Mouse (Mus musculus) heart, postnatal 14 days (tissue): ENCODE results near the gene Abcg1. TPM values are rescaled to one million over a fixed set of nuclear protein-coding genes. Genes with fewer than 3 reads are reported as not detected.

Source experiments
- DNase-seq, 2 experiments: peaks; one replicate each; pipeline ENCODE4 v3.0.0; 2021 to 2022
- intact Hi-C: fragments of 180-260 bp; cut with DNase I; formaldehyde crosslinking; loops from one replicate; pipeline ENCODE4 v1.15.1; 2025
- long read RNA-seq, 2 experiments: library from polyadenylated mRNA; stranded (forward); transcript quantifications; one replicate each; pipeline ENCODE4 v2.0.0; 2021
- total RNA-seq, 2 experiments: library from RNA; stranded (reverse); gene quantifications; 2 replicates each; pipeline ENCODE4 v1.2.3; 2021

Abcg1 gene
- 10 to 100 TPM; 11.0 to 13.5 TPM for total RNA-seq
- long read RNA-seq, experiment 1, full-length matches to known transcripts = 2 of 2 reads
- long read RNA-seq, experiment 1, partial matches to known transcripts = 0 of 2 reads
- long read RNA-seq, experiment 1, other reads (novel, unspliced or antisense) = 0 of 2 reads
- long read RNA-seq, experiment 2, full-length matches to known transcripts = 1 of 3 reads
- long read RNA-seq, experiment 2, partial matches to known transcripts = 1 of 3 reads
- long read RNA-seq, experiment 2, other reads (novel, unspliced or antisense) = 1 of 3 reads

DNA sequence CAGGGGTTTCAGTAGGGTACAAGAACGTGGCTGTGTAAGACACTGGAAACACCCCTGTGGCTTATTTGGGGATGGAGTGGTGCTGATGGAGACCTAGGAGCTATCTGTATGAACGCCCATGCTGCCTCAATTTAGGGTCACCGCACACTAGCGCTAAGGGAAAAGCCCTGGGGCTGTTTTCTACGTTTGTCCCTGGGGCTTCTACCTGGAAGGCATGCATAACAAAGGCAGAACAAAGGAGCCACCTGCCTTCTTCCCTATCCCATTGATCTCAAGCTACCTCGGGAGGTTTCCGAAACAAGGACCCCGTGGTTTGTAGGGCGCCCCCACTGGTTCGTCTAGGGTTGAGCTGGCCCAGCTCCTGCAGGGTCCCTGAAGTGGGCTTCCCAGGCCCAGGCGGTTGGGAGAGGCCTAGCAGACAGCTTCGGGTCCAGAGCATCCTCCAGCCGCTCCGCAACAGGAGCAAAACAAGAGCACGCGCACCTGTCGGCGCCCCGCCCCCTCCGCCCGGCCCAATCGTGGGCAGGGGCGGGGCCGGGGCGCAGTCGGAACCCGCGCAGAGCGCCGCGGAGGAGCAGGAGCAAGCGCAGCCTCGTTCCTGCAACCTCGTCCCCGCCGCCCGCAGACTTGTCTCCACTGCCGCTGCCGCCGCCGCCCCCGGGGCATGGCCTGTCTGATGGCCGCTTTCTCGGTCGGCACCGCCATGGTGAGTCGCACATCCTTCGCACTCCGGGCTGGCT is at the start of gene Abcg1:
Gene Abcg1 (plus strand): TSS at position 525 of the 740 bp plus-strand sequence.
- intact Hi-C loops = loop anchor here (5.0 kb wide), 1 partner anchor 40 kb away; no protein-coding TSS in a partner anchor
- DNase-seq = peak; percentile 45 to 68

DNA sequence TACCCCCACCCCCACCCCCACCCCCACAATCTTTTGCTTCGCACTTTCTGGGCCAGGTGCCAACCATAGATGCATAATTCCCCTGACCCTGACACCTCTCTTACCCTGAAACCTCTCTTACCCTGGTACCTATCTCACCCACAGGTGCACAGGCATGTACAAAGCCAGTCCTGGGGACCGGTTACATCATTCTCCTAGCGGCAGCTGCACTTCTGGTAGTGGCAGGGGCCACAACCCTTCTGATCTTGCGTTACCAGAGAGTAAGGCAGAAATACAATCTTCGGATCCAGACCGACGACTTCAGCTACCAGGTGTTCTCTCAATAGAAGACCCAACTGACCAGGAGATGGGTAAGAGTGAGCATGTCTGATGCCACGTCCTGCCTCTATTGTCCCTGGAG is 49.1 kb upstream of the Abcg1 start:
- DNase-seq = no peak
- intact Hi-C loops = no loop called here

DNA sequence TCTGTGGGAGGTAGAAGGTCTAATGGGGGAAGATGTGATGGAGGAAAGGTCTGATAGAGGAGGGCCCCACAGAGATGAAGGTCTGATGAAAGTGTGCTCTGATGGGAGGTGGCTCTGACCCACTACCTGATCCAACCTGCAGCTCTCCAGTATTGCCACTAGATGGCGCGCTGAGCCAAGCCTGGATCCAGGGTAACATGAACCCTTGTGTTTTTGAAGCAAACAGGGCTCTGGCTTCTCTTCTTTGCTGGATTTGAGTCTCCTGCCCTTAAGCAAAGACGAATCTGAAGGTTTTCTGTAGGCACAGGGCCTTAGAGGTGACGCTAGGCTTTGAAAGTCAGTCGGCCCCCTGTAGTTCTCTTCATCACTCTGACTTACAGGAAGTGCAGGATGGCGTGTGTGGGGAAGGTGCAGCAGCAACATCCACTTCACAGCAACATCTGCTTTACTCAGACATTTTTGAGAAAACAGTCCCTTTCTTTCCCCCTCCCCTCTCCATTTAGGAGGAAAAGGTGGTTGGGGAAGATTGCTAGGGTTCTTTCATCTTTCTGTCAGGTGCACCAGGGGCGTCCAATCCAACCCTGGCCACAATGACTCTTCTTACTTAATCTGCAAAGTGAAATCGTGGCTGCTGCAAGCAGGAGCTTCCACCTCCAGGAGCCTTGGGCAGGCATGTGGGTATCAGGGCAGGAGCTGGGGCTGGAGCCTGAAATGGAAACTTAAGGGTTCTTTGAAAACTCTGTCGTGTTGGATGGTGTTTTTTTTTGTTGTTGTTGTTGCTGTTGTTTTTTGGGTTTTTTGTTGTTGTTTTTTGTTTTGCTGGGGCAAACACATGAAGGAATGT is 45.7 kb upstream of the Abcg1 start:
- DNase-seq = peak; percentile 64 to 77
- intact Hi-C loops = loop anchor here (1.0 to 5.0 kb wide), 3 partner anchors 108 to 231 kb away; no protein-coding TSS in a partner anchor

DNA sequence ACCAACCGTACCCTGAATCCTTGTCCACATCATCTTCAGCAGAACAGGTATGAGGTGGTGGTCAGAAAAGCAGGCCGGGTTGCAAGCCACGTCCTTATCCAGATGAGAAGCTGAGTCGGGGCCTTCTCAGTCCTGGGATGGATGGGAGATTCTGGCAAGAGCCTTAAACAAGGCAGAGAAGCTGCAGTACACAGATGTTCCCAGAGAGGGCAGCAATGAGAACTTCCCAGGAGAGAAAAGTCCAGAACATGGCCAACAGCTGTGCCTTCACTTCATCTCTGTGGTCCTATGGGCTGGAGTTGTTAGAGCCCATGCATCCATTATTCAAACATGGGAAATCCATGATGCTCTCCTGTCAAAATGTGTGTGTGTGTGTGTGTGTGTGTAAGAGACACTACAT is 39.2 kb upstream of the Abcg1 start:
- peak; percentile 57 to 75 for DNase-seq

DNA sequence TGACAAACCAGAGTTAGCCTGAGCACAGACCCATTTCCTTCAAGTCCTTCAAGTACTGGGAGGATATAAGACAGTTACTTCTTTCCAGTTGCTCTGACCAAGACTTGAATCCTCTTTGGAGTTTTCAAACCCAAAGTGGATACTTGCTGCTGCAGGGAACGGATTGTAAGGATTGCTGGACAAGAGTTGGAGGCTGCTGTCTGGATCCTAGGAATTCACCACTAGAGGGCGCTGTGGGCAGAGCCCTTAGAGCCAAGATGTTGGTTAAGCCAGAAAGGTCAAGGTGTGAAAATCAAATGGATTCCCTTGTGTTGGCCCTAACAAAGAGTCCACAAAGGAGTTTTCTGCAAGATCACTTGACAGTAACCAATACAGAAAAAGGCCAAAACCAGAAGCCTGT is 38.0 kb upstream of the Abcg1 start:
- DNase-seq = peak; percentile 71 to 80
- intact Hi-C loops = loop anchor here (2.0 to 5.0 kb wide), 3 partner anchors 38 to 99 kb away; partner anchors contain the start of gene Abcg1

More for the DNA sequence above, 39.2 kb upstream of the Abcg1 start:
- intact Hi-C loops = loop anchor here (2.0 to 5.0 kb wide), 3 partner anchors 39 to 101 kb away; partner anchors contain the start of gene Abcg1

DNA sequence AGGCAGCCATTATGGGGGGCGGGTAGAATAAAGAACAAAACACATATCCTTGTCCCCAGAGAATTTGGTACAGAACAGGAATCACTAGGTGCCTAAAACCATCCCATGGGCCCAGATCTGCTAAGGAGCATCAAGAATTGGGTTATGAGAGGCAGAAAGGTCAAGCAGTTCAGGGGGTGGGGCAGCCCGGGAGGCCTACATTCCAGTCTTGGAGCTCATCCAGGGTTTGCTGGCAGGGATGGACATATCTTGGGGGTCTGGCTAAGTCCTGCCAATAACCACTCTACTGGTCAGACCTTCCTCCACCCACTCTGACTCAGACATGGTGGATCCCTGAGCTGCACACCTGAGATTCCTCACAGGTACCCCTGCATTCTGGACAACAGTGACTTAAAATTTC is 37.4 kb upstream of the Abcg1 start:
- DNase-seq = no peak

DNA sequence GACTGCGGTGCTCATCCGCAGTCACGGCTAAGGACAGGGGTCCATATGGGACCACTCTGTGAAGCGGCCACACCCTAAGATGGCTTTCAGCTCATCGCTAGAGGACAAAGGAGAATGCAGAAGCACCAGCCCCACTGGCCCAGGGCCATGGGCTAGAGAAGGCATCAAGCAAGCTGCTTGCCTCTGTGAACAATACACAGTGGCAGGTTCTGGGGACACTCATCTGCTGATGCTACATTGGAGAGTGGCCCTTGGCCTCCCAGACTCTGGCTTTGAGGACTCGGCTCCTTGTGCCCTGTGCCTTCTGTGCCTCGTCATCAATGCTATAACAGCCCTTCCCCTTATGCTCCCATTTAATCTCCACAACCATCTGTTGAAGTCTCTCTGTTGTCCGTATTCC is 36.2 kb upstream of the Abcg1 start:
- no peak for DNase-seq
- intact Hi-C loops = no loop called here

More for the DNA sequence above, 37.4 kb upstream of the Abcg1 start:
- intact Hi-C loops = no loop called here

DNA sequence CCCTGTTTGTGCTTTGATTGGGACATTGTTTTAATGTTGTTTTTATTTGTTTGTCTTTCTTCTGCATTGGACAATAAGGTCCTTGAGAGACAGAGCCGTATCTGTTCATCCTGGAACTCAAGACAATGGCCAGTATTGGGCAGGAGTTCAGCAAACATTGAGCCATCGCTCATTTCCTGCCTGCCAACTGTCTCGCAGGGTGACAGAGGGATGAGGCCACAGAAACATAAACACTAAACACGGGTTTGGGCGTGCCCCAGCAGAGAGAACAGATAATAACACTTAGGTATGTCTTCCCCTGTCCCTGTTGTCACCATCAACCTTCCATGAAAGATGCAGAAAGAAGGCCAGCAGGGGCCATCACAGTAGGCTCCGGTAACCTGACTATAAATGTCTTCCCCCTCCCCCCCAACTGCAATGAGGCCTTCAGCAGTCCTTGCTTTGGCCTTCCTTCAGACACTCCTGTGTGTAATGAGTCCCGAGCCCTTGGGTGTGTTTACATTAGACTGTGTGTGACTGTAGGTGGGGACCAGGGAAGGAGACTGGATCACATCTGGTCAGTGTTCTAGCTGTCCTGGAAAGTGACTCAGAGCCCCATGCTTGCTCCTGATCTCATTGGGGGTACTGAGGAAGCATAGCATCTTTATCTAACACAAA is 33.2 kb upstream of the Abcg1 start:
- no peak for DNase-seq

DNA sequence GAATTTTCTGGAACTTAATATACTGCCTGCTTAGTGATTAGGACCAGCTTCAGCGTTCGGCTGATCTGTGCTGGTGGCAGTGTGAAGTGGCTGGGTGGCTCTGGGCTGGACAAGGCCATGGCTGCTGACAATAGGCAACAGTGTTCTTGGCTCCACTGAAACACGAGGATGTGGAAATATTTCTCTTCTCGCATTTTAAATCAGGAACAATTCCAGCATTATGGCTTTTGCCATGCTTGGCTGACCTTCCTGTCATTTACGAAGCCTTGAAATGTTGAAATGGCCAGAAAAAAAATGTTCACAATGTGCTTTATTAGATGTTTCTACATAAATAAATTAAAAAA is 32.7 kb upstream of the Abcg1 start:
- intact Hi-C loops = no loop called here

More for the DNA sequence above, 33.2 kb upstream of the Abcg1 start:
- intact Hi-C loops = no loop called here

DNA sequence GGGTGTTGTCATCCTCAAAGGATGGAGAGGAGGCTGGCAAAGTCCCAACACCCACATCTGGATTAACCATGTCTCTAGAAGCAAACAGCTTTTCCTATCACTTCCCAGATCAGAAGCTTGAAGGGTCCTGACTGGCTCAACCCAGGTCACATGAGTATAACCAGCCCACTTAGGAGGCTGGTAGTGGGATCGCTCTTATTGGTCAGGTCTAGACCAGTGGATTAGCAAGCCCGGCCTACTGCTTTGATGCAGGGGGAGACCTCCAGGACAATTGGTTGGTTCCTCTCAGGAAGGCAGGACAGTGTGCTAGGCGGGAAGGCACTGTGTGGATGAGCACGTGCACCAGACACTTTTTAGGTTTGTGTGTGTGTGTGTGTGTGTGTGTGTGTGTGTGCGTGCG is 30.5 kb upstream of the Abcg1 start:
- DNase-seq = no peak
- intact Hi-C loops = no loop called here

More for the DNA sequence above, 32.7 kb upstream of the Abcg1 start:
- DNase-seq = no peak

DNA sequence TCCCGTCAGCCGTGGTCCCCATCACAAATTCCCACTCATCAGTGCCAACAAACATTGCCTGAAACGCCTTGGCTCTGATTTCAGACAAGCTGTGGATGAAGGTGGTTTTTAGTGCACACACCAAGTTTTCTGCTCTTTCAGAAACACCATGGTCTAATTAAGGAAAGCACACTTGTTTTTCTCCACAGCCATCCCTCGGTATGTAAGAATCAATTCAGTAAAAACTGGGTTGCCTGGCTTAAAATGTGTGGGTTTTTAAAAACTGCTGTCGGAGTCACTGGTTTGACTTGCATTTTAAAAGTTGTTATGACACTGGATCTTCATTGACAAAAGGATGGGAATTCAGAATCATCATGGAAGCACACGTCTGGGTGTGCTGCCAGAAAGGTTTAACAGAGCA is 29.8 kb upstream of the Abcg1 start:
- intact Hi-C loops = no loop called here
- DNase-seq = no peak

DNA sequence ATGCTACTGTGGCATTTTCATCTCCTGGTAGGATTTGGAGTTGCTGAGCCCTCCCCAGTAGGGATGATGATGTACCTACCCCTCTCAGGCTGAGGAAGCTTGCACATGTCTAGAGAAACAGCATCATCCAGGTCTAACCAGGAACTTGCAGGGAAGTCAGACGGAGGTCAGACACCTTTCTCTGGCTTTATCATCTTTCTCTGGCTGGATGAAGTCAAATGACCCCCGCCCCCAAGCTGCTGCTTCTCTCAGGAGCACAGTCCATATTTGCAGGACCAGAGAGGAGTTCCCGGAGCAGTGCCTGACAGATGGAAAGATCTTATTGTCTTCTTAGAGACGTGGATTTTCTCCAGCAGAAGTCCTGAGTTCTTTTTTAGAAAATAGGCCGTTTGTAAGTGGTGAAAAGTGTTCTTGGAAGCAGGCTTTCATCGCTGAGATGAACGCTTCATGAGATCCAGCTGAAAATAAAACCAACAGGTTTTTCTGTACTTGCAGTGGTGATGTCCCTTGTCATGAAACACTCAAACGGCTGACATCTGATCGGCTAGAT is 28.6 kb upstream of the Abcg1 start:
- intact Hi-C loops = no loop called here
- DNase-seq = no peak

DNA sequence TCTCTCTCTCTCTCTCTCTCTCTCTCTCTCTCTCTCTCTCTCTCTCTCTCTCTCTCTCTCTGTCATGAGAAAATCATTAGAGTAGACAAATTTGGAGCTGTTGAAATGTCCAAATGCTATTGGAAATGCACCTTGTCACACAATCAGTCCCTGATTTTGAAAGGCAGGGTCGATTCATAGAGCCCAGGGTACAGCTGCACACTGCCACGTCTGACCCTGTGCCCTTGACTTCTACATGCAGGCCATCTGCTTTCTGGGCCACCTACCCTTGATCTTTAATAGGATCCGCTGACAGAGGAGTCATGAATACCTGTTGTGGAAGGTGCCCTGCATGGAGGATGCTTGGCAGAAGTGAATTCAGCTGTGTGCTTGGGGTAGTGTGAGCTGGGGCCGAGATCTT is 28.1 kb upstream of the Abcg1 start:
- intact Hi-C loops = no loop called here
- no peak for DNase-seq

DNA sequence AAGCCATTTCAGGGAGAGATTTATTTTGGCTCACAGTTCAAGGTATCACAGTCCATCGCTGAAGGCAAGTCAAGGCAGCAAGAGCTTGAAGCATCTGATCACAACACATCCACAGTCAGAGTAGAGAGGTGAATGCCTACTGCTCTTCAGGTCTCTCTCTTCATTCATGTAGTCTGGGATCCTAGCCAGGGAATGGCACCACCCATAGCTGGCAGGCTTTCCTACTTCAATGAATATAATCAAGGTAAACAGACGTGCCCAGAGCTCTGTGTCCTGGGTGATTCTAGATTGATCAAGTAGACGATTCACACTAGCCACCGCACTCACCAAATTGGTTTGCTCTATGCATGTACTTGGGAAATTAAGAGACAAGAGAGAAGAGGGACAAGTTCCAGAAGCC is 25.1 kb upstream of the Abcg1 start:
- no peak for DNase-seq
- intact Hi-C loops = no loop called here

DNA sequence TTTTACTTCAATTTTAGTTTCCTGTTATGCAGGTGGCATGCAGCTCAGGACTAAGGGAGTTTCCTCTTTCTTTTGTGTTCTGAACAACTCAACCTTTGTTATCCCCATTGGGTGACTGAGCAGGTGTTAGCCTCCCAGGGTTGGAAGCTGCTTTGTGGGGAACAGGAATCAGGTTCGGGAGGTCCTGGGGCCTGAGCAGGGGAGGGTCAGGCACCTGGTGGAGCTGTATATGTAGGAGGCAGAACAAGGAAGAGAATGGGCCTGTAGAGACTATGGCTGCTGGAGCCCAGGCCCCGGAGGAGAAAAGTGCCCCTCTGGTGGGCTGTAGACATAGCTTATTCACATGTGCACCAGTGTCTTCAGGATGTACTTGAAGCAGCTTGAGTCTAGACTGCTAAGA is 24.2 kb upstream of the Abcg1 start:
- DNase-seq = no peak
- intact Hi-C loops = no loop called here

DNA sequence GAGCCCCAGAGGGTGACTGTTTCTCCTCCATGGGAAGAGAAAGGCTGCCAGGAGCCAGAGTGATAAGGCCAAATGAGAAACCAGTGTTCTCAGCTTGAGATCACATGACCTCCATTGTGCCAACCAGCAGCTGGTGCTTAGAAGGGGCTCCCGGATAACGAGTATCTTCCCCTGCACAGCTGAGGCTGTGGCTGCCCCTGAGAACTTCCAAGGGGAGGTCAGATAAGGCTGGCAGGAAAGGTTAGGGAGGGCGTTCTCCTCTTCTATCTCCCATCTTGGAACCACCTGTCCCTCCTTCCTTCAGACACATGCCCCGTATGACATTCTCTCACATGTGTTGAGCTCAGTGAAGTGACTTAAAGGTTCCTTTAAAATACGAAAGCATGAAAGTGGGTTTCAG is 23.3 kb upstream of the Abcg1 start:
- intact Hi-C loops = no loop called here
- peak in 1 of 2 experiments; percentile 32 for DNase-seq

DNA sequence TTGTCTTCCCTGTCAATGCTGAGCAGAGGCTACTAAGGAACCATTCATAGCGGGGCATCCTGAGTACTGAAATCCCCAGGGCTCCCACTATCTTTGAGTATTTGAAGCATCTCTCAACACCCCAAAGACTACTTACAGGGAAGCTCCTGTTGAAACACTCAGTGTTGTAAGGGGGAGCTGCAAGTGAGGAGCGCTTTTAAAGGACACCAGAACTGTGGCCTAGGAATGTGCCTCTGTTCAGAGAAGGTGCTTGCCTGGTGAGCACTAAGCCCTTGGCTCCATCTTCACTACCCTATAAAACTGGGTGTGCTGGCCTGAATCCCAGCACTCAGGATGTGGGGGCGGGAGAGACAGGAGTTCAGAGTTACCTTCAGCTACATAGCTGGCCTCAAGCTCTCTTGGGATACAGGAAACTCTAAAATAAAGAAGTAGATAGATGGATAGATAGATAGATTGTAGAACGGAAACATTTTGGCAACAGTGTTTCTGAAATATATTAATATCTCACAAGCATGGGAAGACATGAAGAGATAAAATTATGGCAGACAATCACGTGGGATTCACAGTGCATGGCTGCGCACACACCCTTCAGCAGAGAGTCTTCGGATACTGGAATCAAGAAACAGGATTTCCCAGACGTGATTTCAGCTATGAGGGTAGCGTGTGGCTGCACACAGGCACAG is 22.7 kb upstream of the Abcg1 start:
- no peak for DNase-seq
- intact Hi-C loops = no loop called here

DNA sequence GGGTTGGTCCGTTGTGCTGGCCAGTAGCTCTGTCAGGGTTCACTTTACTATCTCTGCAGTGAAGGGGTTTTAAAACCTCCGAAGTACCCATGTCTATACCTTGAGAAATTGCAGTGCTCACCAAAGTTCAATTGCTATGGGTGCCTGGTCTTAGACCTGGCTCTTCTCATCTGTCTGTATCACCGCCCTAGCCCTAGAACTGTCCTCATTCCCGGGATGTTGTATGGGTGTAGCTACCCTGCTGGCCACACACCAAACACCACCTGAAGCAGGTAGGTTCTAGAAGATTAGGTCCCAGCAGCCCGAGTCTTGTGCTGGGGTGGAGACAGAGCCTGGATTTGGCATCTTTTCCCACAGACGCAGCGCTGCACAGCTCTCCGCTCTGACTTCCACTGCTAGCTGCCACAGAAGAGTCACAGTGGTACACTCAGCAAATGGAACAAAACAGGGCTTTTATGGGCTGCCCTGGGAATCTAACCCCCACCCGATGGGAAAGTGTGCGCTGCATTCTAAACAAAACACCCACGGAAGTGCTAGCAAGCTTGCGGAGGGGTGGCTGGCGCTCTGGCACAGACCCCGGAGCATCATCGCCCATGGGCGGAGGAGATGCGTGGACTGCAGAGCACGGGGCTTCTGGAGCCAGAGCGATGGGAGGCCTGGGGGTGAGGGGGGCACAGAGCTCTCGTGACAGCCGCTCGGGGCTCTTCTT is 21.2 kb upstream of the Abcg1 start:
- intact Hi-C loops = no loop called here
- DNase-seq = no peak

DNA sequence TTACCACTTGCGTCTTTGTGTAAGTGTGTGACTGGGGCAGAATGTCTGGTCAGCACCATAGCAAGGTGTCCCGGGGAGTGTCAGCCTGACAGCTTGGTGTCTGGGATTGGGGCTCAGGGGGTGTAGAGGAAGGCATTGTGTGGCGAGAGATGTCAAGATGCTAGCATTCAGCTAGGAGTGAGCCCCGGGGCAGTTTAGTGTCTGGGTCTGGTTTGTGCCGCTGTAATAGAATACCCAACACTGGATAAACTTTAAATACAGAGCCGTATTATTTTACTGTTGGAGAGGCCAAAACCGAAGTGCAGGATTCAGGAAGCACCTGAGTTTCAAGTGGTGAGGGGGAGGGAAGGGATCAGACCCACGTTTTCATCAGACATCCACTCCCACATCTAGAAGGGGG is 20.1 kb upstream of the Abcg1 start:
- DNase-seq = no peak
- intact Hi-C loops = no loop called here
